Mouse (Mus musculus): Measurements from ENCODE around the gene Rpusd3. TPM values are rescaled to one million over a fixed set of nuclear protein-coding genes. Genes with fewer than 3 reads are reported as not detected.

Rpusd3 gene
- 10 to 100 TPM in 3 of 4 experiments, 1 to 10 TPM in 1; 8.2 to 11.7 (median 11.2) TPM for total RNA-seq (2022)

DNA sequence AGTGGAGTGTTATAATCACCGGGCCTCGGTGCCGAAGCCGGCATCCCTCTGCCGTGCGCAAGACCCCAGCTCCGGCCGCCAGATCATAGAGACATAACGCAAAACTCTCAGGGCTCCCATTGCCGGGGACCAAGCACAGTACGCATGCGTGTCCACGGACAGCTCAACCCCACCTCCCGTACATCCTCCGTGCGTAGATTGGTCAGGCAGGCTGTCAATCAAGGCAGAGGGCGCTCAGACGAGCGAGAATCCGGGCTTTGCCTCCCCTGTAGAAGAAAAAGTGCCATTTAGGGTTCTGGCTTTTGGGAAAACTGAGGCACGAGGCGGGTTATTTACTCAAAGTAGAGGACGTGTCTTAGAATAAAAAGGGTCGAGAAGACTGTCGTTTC is at the start of gene Rpusd3:
Rpusd3 (minus strand) TSS at position 142 of the 389 bp plus-strand sequence.
- peak; percentile 99 for DNase-seq (ENCODE audit: low spot score)

DNA sequence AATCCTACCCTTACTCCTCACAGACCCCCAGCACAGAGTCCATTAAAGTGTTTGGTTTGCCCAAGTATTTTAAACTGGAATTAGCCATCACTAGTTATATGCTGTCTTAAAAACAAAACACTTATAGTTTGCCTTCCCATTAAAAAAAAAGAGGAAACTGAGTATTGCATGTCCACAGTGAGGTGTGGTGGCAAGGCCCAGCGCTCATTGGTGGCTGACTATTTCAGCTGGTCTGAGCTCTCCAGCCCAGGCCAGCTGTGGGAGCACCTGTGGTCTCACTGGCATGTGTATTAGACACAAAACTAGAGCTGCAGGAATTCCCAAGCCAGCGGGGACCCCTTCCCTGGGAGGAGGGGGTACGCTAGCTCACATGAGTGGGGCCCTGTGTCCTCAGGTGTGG is 49.4 kb upstream of the Rpusd3 start:
- DNase-seq (ENCODE audit: low spot score) = no peak

DNA sequence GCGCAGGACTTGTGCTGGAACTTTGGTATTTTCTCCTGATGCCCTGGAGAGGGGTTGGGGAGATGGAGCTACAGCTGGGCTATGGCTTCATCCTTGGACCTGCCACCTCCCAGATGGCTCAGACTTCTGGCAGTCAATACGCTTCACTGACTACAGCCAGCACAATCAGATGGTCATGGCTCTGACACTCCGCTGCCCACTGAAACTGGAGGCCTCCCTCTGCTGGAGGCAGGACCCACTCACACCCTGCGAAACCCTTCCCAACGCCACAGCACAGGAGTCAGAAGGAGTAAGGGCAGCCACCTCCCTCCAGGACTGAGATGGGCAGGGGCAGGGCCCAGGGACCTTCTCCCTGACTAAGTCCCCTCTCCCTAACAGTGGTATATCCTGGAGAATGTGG is 46.5 kb upstream of the Rpusd3 start:
- DNase-seq (ENCODE audit: low spot score) = no peak

DNA sequence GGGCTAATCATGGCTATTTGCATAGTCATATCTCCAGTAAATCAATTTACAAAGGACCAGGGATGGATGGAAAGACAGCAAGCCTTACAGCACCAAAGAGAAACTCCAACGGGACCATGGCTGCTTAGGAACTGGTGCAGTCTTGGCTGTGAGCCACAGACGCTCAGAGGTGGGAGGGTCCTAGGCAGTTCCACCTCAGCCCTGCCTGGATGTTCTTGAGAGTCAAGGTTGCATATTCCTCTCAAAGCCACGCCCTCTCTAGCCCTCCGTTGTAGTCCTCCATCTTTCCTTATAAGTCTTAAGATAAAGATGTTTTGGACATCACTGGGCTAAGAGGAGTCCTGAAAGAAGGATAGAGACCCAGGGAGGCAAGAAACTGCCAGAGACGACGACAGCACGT is 44.9 kb upstream of the Rpusd3 start:
- no peak for DNase-seq (ENCODE audit: low spot score)

DNA sequence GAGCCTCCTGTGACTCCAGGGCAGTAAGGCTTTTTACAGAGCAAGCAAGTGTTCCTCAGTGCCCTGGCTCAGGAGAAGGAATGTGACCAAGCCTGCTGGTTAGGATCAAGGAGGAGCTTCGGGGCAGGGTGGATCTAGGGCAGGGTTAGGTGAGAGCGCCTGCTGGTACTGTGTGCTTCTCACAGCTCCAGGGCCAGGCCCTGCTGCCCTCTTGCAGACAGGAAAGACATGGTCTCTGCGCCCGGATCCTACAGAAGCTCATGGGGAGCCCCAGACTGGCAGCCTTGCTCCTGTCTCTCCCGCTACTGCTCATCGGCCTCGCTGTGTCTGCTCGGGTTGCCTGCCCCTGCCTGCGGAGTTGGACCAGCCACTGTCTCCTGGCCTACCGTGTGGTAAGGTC is 39.5 kb upstream of the Rpusd3 start:
- DNase-seq (ENCODE audit: low spot score) = no peak

DNA sequence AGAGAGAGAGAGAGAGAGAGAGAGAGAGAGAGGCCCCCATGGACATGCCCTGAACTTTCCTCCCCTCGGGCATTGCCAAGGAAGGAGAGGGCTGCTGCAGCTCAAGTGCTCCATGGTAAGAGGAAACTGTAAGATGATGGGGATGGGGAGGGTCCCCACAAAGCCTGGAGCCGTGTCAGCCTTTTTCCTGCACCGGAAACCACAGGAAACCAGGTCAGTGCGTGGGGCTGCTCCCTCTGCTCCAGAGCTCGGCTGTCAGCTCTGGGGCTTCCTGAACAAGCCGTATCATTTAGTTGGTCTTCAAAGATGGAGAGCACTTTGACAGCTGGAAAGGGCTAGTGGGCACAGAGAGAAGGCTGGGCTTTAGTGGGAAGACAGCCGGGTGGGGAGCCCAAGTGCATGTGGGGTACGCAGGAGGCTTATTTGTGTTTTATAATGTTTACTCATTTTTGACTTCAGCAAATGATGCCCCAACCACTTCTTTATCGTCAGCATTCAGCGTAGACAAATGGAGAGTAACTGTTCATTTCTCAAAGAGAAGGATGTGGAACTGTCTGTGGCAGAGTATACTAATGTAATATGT is 38.9 kb upstream of the Rpusd3 start, which contains the start of gene Il17re:
Il17re (plus strand) TSS at position 533 of the 583 bp plus-strand sequence.
- DNase-seq (ENCODE audit: low spot score) = no peak

DNA sequence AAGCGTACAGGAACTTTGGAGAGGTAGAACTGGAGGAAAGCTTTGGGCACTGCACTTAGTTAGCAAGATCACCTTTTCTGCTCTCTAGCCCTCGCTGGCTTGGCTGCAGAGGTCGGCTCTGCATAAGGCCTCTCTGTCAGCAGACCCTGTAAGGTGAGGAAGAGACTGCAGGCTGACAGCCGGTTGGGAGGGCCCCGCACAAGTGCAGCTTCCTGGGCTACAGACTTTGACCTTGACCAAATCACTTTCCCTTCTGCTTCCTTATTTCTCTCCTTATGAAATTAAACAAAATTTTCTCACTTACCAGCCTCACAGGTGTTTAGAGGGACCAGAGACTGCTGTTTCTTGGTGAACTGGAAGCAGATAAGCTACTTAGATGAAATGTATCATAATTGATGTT is 35.9 kb upstream of the Rpusd3 start:
- DNase-seq (ENCODE audit: low spot score) = no peak

DNA sequence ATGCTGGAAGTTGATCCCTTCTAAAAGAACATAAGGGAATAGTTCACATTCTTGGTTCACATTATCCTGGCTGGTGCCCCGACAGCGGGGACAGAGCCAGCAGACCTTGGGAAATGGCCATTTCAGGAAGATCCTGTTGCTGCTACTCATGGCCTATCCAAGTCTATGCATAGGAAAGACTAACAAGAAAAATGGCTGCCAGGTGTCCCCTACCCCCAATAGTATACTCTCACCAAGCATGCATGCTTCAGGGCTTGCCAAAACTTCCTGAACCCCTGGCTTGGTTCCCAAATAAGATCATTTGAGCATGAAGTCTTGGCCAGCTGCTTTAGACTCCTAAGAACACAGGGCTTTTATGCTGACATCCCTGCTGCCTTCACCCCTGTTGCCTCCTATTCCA is 32.7 kb upstream of the Rpusd3 start:
- no peak for DNase-seq (ENCODE audit: low spot score)

DNA sequence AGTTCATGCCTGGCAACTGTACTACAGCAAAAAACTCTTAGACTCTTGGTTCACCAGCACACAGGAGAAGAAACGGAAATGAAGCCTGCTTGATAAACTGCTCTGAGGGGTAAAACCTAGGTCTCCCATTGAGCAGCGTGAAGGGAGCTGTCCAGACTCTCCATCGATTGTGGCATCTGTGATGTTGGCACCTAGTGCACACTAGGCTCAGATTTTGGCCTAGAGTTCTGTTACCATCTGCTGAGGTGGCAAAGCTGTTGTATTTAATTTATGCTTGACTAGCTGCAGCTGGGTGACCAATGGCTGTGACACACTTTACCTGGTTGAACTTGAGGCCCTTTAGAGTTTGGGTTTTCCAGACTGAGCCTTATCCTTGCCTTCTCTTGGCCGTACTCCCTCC is 28.5 kb upstream of the Rpusd3 start:
- no peak for DNase-seq (ENCODE audit: low spot score)

DNA sequence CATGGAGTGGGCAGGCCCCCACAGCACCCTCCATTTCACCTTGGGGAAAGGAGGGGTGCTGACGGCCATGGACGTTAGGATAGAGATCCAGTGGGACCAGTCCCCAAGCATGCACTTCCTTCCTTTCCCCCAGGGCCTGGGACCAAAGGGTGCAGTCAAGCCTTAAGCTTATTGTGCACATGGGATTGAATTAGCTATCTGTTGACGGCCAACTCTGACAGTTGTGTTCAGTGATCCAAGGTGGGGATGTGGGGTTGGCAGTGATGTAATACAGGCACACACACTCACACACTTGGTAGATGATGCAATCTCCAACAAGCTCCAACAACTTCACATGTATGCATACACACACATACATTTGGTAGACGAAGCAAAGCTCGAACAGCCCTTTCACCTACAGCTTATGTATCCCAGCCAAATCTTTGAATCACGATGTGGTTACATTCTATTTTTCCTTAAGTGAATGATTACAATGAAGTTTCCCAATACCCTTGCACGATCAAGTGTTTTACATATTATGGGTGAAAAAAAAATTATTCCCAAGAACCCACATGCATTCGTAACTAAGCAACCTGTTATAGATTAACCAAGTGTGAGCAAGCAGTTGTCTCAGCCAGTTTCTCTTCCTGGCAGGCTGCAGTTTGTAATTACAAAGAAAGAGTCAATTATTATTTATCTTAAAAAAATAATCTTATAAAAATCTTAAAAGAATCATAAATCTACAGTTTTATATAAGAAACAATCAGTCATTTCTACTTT is 25.2 kb upstream of the Rpusd3 start:
- no peak for DNase-seq (ENCODE audit: low spot score)

DNA sequence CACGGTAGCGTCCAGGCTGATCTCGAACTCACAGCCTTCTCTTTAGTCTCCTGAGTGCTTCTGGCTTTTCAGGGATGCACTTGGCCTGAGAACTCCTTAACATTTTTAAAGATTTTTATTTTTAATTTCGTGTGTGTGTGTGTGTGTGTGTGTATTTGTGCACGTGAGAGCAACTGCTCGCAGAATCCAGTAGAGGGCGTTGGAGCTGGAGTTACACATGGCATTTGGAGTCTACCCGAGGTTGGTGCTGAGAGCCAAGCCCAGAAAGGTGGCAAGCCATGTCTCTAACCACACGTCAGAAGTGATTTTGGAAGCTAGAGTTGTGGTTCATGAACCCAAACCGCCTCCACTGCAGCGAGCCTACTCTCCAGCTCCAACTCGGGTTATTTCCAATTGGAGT is 24.0 kb upstream of the Rpusd3 start:
- no peak for DNase-seq (ENCODE audit: low spot score)

DNA sequence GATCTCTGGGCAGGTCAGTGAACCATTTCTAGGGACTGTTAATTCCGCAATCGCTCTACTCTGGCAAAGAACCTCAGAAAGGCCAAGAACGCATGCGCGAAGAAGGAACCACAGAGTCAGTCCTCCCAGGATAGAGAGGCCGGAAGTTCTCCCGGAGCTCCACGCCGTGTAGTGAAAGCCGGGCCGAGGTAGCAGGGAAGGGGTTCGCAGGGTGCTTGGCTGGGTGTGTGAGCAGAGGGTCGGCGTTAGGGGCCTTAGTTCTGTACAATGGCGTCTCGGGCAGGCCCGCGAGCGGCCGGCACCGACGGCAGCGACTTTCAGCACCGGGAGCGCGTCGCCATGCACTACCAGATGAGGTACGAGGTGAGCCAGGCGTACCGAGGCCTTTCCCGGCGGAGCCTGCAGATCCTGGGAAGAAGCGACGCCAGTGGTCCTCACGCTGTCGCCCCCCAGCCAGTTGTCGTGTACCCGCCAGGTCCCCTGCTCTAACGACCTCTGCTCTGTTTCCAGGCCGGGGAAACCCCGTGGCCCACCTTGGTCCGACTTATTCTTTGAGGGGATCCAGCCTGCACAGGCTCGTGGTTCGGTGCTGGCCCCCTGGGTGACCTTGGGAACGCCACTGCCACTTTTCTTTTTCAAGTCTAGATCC is 23.4 kb upstream of the Rpusd3 start, which contains the start of gene Jagn1:
Jagn1 (plus strand) TSS at position 128 of the 649 bp plus-strand sequence.
- peak; percentile 96 for DNase-seq (ENCODE audit: low spot score)

DNA sequence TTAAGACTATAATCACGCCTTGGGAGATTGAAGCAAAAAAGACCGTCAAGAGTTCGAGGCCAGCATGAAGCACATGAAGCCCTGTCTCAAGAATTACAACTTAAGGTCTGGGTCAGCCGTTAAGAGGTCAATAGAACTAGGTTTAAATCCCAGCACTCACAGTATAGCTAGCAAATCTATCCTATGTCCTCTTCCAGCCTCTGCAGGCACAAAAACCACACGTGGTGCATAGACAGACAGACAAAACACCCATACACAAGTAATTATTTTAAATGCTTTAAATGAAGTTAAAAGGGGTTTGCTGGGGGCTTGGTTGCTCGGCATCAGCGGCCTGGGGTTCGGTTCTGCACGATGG is 22.9 kb upstream of the Rpusd3 start:
- no peak for DNase-seq (ENCODE audit: low spot score)

DNA sequence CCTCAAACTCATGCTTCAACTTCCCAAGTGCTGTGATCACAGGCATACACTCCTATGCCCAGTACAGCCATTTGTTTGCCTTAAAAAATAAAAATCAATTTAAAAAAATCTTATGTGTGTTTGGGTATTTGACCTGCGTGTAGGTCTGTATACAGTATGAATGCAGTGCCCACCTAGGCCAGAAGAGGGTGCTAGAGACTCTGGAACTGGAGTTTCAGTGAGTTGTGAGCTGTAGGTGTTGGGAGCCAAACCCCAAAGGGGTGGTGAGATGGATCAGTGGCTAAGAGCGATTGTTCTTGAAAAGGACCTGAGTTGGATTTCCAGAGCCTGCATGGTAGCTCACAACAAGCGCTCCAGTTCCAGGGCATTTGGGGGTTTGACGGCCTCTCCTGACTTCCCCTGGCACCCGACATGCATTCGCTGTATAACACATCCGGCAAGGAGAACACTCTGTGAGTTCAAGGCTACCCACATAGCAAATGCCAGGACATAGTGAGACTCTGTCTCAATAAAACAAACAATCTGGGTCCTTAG is 22.1 kb upstream of the Rpusd3 start:
- DNase-seq (ENCODE audit: low spot score) = peak; percentile 61

DNA sequence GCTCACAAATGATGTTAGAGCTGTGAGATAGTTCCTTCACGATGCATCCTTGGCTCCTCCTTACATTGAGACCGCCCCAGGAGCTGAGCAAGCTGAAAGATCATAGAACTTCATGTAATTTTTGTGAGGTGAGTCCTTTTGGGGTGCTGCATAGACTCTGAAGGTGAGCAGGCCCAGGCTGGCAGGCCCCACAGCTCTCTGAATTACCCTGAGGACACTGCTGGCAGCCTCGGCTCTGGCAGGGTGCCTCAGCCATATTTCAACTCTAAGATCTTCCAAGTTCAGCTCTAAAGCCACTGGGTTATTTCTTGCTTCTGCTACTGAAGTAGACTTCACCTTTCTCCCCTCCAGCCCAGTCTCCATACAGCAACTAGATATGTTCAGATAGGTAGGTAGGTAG is 21.5 kb upstream of the Rpusd3 start:
- DNase-seq (ENCODE audit: low spot score) = no peak

DNA sequence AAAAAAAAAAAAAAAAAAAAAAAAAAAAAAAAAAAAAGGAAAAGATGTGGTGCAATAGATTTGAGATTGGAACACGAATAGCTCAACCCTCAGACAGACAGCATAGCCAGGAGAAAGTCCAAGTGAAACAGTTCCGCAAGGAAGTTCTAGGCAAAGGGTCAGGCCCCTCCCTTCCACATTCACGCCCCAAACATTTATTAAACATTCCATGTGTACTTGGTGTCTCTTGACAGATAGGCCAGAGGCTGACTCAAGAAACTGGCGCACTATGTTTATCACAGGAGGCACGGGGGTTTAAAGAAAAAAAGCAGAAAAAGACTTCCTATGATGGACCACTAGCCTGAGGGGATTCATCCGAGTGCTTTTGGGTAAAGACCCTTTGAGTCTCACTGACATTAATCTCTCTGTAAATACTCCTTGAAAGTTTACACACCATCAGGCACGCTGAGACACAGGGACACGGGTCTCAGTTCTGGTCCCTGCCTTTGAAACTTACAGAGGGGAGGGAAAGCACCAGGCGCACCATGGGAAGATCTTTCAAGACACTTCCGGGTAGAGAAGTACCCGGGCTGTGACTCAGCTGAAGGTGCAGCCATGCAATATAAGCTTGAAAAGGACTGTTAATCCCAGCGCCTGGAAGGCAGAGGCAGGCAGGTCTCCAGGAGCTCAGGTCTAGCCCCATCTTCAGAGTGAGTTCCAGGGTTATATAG is 19.7 kb upstream of the Rpusd3 start:
- no peak for DNase-seq (ENCODE audit: low spot score)

DNA sequence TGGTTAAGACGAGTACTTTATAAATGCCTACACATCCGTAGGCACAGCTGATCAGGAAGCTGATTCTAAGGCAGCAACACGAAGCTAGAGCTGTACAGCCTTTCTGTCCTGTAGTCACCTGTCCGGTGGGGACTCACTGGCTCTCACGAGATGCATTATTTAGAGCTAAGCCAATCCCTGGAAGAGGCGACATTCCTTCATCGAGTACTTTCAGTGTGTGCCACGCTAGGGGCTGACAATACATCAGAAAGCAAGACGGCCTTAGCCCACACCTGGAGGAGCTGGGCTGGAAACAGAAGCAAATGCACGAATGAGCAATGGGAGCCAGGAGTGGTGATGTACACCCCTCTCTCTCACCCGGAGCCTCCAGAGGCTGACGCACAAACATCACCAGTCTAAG is 18.0 kb upstream of the Rpusd3 start:
- no peak for DNase-seq (ENCODE audit: low spot score)

DNA sequence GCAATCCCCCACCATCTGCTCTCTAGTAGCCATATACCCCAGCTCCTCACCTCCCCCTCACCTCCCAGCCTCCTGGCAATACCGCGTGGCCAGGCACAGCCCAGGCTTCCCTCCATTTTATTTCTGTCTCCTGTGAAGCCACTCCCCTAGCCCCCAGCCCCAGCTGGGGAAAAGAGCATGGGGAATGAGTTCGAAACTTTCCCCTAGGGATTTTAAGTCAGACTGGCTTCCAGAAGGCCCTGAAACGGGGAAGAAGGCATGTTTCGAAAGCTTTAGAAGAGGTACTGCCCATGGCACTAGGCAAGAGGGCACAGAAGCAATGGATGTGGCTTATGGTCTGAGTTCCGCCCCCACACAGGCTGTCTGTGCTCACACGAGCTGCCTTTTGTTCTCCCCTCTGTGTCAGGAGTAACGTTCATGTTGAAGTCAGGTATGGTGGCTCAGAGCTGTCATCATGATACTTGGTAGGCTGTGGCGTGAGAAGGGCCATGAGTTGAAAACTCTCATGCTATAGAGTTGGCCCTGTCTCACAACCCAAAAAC is 16.6 kb upstream of the Rpusd3 start, which contains the start of gene Cidec:
Cidec (minus strand) TSS at position 97 of the 542 bp plus-strand sequence.
- no peak for DNase-seq (ENCODE audit: low spot score)

DNA sequence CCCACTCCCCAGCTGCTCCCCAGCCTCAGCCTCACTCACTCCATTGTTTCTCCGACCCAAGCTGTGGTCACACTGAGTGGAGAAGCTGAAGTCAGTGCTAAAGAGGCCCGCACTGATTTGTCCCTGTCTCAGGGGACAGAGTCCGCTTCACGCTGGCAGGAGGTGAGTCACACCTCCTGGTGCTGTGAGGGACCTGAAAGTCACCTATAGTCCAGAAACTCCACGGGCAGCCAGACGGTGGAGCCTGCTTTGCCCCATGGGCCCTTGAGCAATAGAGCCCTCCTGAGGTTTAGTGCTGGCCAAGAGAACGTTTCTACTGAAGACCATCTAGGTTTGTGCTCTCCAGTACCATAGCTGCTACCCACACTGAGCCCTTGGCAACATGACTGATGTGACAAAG is 15.6 kb upstream of the Rpusd3 start:
- no peak for DNase-seq (ENCODE audit: low spot score)

DNA sequence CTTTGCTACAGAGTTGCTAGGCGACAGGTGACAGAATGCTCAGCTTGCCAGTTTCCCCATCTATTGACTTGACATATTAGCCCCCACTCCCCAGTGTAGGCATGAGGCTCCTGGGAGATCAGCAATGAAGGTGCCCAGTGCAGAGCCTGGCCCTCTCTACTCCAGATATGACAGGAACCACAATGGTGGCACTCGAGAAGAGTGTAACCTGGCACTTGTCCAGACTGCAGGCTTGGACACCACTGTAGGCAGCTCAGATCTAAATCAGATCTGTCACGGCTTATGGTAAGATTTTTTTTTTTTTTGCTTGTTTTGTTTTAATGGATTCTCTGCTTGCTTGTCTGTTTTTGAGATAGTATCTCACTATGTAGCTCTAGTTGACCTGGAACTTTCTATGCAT is 14.5 kb upstream of the Rpusd3 start:
- DNase-seq (ENCODE audit: low spot score) = no peak

DNA sequence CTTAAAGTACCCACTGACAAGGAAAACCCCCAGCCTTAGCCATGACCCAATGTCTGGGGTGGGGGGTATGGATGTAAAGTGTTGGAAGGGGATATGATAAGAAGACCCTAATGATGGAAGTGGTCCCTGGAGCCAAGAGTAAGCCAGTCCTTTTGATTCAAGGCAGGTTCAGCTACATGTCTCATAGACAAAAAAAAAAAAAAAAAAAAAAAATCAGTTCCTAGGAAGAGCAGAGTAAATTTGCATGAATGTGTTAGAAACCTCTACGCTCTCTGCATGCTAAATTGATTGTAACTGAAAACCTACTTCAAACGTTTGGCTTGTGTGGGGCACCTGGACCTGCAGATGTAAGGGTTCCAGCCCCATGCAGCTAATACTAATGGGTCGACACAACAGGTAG is 12.7 kb upstream of the Rpusd3 start:
- no peak for DNase-seq (ENCODE audit: low spot score)

DNA sequence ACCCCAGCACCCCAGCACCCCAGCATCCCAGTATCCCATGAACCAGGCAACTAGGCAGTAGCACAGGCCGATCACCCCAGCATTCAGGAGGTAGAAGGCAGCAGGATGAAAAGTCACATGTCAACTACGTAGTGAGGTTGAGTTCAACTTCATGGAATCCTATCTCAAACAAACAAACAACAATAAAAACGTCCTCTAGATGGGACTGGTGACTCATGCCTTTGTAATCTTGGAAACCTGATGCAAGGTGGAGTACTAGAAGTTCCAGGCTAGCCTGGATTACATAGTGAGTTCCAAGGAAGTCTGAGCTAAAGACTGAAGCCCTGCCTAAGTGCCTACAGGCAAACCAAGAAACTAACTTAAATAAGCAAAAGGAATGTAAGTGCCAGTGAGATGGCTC is 11.7 kb upstream of the Rpusd3 start:
- DNase-seq (ENCODE audit: low spot score) = no peak
